Mouse (Mus musculus) E14TG2a.4 (cell line): ENCODE measurements at regions not wholly inside any gene's neighbourhood (a gene's known extent, or its start where the extent isn't known, plus 50 kb on each side); places are given as distances from the start of the nearest gene placed in this dataset.

Experiments used
- CTCF ChIP-seq: conservative IDR thresholded peaks from 2 replicates; pipeline ENCODE4 v1.5.1; 2014; ENCODE audit warnings: low read length
- NANOG ChIP-seq: IDR thresholded peaks from 2 replicates; pipeline ENCODE4 v1.6.1; 2014; ENCODE audit warnings: borderline replicate concordance, low read length, mixed read lengths

DNA sequence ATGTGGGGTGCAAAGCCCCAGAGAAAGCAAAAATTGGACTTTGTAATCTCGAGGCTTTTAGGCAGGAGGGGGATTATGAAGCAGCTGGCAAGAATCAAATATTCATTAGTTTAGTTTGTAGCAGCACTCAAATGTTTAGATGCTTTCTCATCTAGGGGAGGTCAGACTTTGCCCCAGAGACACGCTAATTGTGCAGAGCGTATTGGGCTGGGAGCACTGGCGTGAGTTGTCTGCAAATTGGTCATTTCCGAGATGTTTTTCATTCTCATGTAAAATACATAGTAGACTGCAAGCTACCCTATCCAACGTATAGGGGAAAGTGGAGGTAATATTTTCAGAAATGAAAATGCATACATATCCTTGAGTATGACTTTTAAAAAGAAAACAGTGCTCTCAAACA lies 139.2 kb upstream of the Palmd start:
- TF ChIP-seq CTCF: no peak
- TF ChIP-seq NANOG: no peak
